Mouse (Mus musculus) erythroblast, embryonic 14.5 days (primary cell): ENCODE measurements around the gene 1700088E04Rik.

Experiments used
- GATA1 ChIP-seq: IDR thresholded peaks from 2 replicates; pipeline ENCODE4 v1.6.1; 2012; ENCODE audit warnings: low read length, inconsistent platforms, mixed read lengths
- TAL1 ChIP-seq: IDR thresholded peaks from 3 replicates; pipeline ENCODE4 v1.6.1; 2012; ENCODE audit warnings: low read length, inconsistent platforms, mixed read lengths

GRCm38 (mm10) chr15:79148533-79148932 is 7.5 kb upstream of the 1700088E04Rik start:
- TF ChIP-seq TAL1 (no peak), GATA1 (no peak)
